Mouse (Mus musculus) neural tube, embryonic 10.5 days (tissue): ENCODE measurements around the gene Zfp593.

Experiments used
- DNase-seq: peaks from one replicate; pipeline ENCODE4 v3.0.0-alpha.2; 2017; ENCODE audit warnings: low spot score; ENCODE audit errors: extremely low spot score

Gene Zfp593

GRCm38 (mm10) chr4:134234876-134235275 is 10.5 kb downstream of the Zfp593 start:
- no peak for DNase-seq

- DNase-seq: no peak
These were observed 15.0 kb downstream of the Zfp593 start for GRCm38 (mm10) chr4:134230431-134230830.

GRCm38 (mm10) chr4:134227194-134227593 is 18.2 kb downstream of the Zfp593 start, which contains the start of gene Catsper4:
Gene Catsper4 (minus strand): TSS chr4:134227383.
- no peak for DNase-seq

- no peak for DNase-seq
These were observed 22.4 kb downstream of the Zfp593 start for GRCm38 (mm10) chr4:134222793-134223600.

GRCm38 (mm10) chr4:134206488-134207053 is 38.8 kb downstream of the Zfp593 start:
- no peak for DNase-seq

GRCm38 (mm10) chr4:134203340-134203896 is 42.0 kb downstream of the Zfp593 start:
- no peak for DNase-seq

- DNase-seq: no peak
These were observed 42.5 kb downstream of the Zfp593 start, which contains the start of gene Gm7534 for GRCm38 (mm10) chr4:134202904-134203303. Gene Gm7534 (minus strand): TSS chr4:134203004.

GRCm38 (mm10) chr4:134199371-134199770 is 46.0 kb downstream of the Zfp593 start:
- DNase-seq: no peak
